In genomic region chr9:107273184-107273583, GRCm38 (mm10) we compare ENCODE assay signal across 26 mouse cellular contexts. TPM values are rescaled to one million over a fixed set of nuclear protein-coding genes. Genes with fewer than 3 reads are reported as not detected.
DNase-seq lines count a peak whose midpoint lies in the region; ATAC-seq lines count a peak whose summit lies in the region.
"Had no signal": no experiment of that assay in that cellular context is flagged by ENCODE, and none has a peak within 500 bp of the region (broad histone marks: within the 10 kb centered on the region; RNA-seq: fewer than 3 reads in every experiment).

No protein-coding gene starts in this region.

- no peaks in the 10 kb centered on the region for H3K27me3 ChIP-seq in splenic B cell, adult 2 months (ENCODE audit: control insufficient read depth, insufficient read depth, low read length, poor library complexity, severe bottlenecking)
- H3K27me3 ChIP-seq: embryonic facial prominence, embryonic 15.5 days; heart, embryonic 15.5 days; hindbrain, embryonic 15.5 days; intestine, embryonic 15.5 days; liver, embryonic 12.5 days; neural tube, embryonic 13.5 days had no signal

- no peaks in the 10 kb centered on the region; the same call in 1 of the 2 replicates for H3K36me3 ChIP-seq in splenic B cell, adult 2 months (ENCODE audit: control insufficient read depth, insufficient read depth, low read length, poor library complexity, severe bottlenecking)
- H3K36me3 ChIP-seq: embryonic facial prominence, embryonic 10.5 days; embryonic facial prominence, embryonic 15.5 days; forebrain, embryonic 12.5 days; heart, embryonic 10.5 days; heart, embryonic 15.5 days; hindbrain, embryonic 15.5 days; intestine, embryonic 15.5 days; liver, embryonic 12.5 days; neural tube, embryonic 13.5 days had no signal

- ATAC-seq in common myeloid progenitor, adult 5-6 weeks (replicated peaks; ENCODE audit: low read depth, poor library complexity, severe bottlenecking): peak; percentile 33; the same call in 1 of the 2 replicates
- ATAC-seq in megakaryocyte, adult 5-6 weeks (ENCODE audit: poor library complexity, severe bottlenecking): peak; percentile 81
- ATAC-seq: forebrain, postnatal 0 days; intestine, embryonic 15.5 days; liver, embryonic 12.5 days; lung, postnatal 0 days had no signal

- DNase-seq in CD4-positive helper T cell, adult 2 months (ENCODE audit: low read depth, low spot score): peak; percentile 46
- DNase-seq in splenic B cell, adult 2 months (ENCODE audit: low read depth, low spot score): peak; percentile 22
- no peak for DNase-seq in spleen, adult 12 weeks (ENCODE audit: low spot score)
- no peak for DNase-seq in cerebellum, adult 9-11 months
- no peak for DNase-seq in cerebellum, postnatal 25 days
- DNase-seq: adrenal gland, postnatal 10 days; cerebellum, adult 11-12 months; forebrain, postnatal 0 days; heart, postnatal 36 days; kidney, adult 2 months; kidney, postnatal 36 days; liver, postnatal 0 days; right cerebral cortex, postnatal 14 days; thymus, postnatal 25 days had no signal

RNA-seq across cellular contexts. Expression of gene Mapkapk3, which starts 16.5 kb away (rescaled TPM):
- 61.4 and 71.9 TPM in 2 replicates for total RNA-seq in common myeloid progenitor, adult 5-6 weeks (2017)
- total RNA-seq in megakaryocyte, adult 5-6 weeks (2015): 98.6 and 105 TPM in 2 replicates
- 156 and 174 TPM in 2 replicates for total RNA-seq in megakaryocyte, adult 5-6 weeks (2017)

RNA-seq across cellular contexts. Expression of gene Cish, which starts 22.6 kb away (rescaled TPM):
- total RNA-seq in common myeloid progenitor, adult 5-6 weeks (2017): 0.27 and 0.39 TPM in 2 replicates
- 1.7 and 5.3 TPM in 2 replicates for total RNA-seq in megakaryocyte, adult 5-6 weeks (2015)
- total RNA-seq in megakaryocyte, adult 5-6 weeks (2017): 0.40 and 0.45 TPM in 2 replicates

RNA-seq across cellular contexts. Expression of gene Dock3, which starts 41.5 kb away (rescaled TPM):
- total RNA-seq in common myeloid progenitor, adult 5-6 weeks (2017): 0.23 and 1.6 TPM in 2 replicates
- total RNA-seq in megakaryocyte, adult 5-6 weeks (2015): not detected in 2 replicates
- total RNA-seq in megakaryocyte, adult 5-6 weeks (2017): not detected in 2 replicates

Comparison
In these comparisons a context has a peak if more than half of its experiments do, and no peak if none do; other contexts are left out.
1. DNase-seq: peak in CD4-positive helper T cell, adult 2 months (single experiment) and splenic B cell, adult 2 months (single experiment); none in spleen, adult 12 weeks (single experiment), cerebellum, adult 9-11 months (single experiment) and cerebellum, postnatal 25 days (0 of 2).